Mouse (Mus musculus): Measurements from ENCODE around the gene Lgalsl. TPM values are rescaled to one million over a fixed set of nuclear protein-coding genes. Genes with fewer than 3 reads are reported as not detected.
A peak's percentile ranks its signal among the peaks of the same experiment; 100 is the strongest.

Gene Lgalsl
- polyA plus RNA-seq, 1 experiment from 2014 or later, result 74.0 TPM

DNA sequence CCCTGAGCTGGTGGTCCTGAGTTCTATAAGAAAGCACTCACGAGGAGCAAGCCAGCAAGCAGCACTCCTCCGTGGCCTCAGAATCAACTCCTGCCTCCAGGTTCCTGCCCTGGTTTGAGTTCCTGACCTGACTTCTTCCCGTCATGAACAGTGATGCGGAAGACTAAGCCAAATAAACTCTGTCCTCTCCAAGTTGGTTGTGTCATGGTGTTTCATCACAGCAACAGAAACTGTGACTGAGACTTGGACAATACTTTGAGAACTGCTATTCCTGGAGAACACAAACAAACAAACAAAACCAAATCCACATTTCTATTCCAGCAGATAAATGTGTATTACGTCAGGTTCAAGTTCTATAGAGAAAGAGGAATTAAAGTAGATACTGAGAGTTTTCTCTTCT, 31.2 kb upstream of the Lgalsl start:
- 88% methylated on average over 5 of the region's 5 CpGs for WGBS

DNA sequence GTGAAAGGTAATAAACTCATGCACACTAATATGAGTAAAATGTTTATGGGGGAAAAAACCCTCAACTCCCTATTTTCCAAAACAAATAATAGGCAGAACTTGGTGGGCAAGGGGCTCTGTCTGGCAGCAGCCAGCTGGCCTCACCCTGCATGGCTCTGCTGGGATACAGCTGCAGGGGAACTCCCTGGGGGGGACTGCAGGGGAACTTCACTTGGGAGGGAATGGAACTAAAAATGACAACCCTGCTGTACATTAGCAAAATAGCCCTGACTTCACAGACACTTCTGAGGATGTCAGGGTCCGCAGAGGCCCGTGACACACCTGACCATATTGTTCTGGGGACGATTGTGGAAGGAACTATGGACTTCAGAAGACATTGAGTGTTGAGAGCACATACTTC, 29.5 kb upstream of the Lgalsl start:
- H3K27me3 ChIP-seq (replicated peaks; ENCODE audit: control insufficient read depth, insufficient read depth, low read length), result no peaks in the 10 kb centered on the region

More for the DNA sequence above, 31.2 kb upstream of the Lgalsl start:
- Histone ChIP-seq H3K4me2 (ENCODE audit: low read length) (no peak overlapping the region), H3K27ac (ENCODE audit: low read depth, low read length) (no peak overlapping the region), H3K9ac (ENCODE audit: low read length) (no peak overlapping the region), H3K9me3 (replicated peaks; ENCODE audit: control insufficient read depth, low read length) (no peaks in the 10 kb centered on the region), H3K4me3 (ENCODE audit: low read depth, low read length) (no peak overlapping the region), H3K36me3 (ENCODE audit: control insufficient read depth, insufficient read depth, low read length) (no peaks in the 10 kb centered on the region), H3K4me1 (ENCODE audit: control insufficient read depth, insufficient read depth, low read length) (no peaks in the 10 kb centered on the region), H3K27me3 (replicated peaks; ENCODE audit: control insufficient read depth, insufficient read depth, low read length) (no peaks in the 10 kb centered on the region)
- ATAC-seq (no peak), DNase-seq (ENCODE audit: low spot score) (no peak)

DNA sequence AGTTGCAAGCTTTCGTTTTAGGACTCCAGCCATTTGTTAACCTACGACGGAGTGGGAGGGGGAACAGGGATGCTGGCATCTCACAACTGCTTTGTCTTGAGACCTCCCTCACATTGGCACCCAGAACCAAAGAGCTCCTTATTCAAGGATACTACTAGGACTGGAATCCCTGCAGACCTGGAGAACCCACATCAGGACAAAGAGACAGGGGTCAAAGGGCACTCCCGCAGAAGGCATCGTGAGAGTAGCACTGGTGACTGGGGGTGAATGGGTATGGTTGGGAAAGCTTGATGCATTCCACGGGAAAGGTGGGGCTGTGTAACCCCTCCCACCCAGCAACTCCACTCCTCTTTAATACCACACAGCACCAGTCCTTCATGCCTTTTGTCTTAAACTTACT, 29.0 kb upstream of the Lgalsl start:
- Histone ChIP-seq H3K27ac (ENCODE audit: low read depth, low read length) (peak overlapping the region; percentile 74; the same call in 1 of the 2 replicates), H3K4me3 (ENCODE audit: low read depth, low read length) (no peak overlapping the region), H3K4me1 (ENCODE audit: control insufficient read depth, insufficient read depth, low read length) (0 out of 2 replicates have a peak, but pooled peaks cover 3% of the 10 kb centered on the region), H3K4me2 (ENCODE audit: low read length) (0 out of 2 replicates have a peak overlapping the region, but pooled peaks have one; percentile 2), H3K9me3 (replicated peaks; ENCODE audit: control insufficient read depth, low read length) (no peaks in the 10 kb centered on the region), H3K36me3 (ENCODE audit: control insufficient read depth, insufficient read depth, low read length) (no peaks in the 10 kb centered on the region), H3K27me3 (replicated peaks; ENCODE audit: control insufficient read depth, insufficient read depth, low read length) (no peaks in the 10 kb centered on the region), H3K9ac (ENCODE audit: low read length) (no peak overlapping the region; the same call in 1 of the 2 replicates)
- no peak for DNase-seq (ENCODE audit: low spot score)
- WGBS, result 59% methylated on average over 6 of the region's 6 CpGs
- no peak for ATAC-seq

More for the DNA sequence above, 29.5 kb upstream of the Lgalsl start:
- Histone ChIP-seq H3K4me1 (ENCODE audit: control insufficient read depth, insufficient read depth, low read length) (0 out of 2 replicates have a peak, but pooled peaks cover 3% of the 10 kb centered on the region), H3K9me3 (replicated peaks; ENCODE audit: control insufficient read depth, low read length) (no peaks in the 10 kb centered on the region), H3K36me3 (ENCODE audit: control insufficient read depth, insufficient read depth, low read length) (no peaks in the 10 kb centered on the region), H3K4me3 (ENCODE audit: low read depth, low read length) (no peak overlapping the region), H3K9ac (ENCODE audit: low read length) (no peak overlapping the region), H3K4me2 (ENCODE audit: low read length) (no peak overlapping the region), H3K27ac (ENCODE audit: low read depth, low read length) (no peak overlapping the region)
- no peak for DNase-seq (ENCODE audit: low spot score)
- no peak for ATAC-seq
- WGBS, result 89% methylated on average over 3 of the region's 3 CpGs

DNA sequence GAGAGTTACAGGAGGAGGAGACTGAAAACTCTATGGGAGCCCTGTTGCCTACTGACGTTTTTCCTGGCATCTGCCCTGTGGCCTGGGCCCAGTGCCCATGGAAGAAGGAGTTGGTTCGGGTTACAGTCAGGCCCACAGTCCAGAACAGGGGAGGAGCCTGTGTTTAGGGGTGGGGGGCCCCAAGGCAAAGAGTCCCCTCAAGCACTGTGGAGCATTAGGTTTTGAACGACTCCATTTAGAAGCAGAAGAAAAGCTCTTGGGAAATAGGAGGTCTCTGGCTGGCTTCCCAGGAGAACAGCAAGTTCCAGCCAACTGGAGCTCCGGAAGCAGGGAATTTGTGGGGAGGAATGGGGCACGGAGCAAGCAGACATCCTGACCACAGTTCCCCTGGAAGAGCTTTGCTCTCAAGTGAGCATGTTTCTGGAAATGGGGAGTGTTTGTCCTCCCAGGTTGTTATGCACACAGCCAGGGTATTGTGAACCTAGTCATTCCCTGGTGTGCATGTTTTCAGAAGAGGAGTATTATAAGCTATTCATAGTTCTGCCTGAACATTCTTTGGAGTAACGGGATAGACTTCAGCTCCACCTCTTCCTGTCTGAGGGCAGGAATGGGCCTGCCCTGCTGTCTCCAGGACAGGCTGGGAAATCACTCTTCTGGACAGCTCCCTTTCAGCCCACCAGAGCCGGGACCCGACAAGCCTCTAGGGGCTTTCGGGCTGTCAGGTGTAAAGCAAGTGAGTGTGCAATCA, 28.2 kb upstream of the Lgalsl start:
- Histone ChIP-seq H3K27ac (ENCODE audit: low read depth, low read length) (peak overlapping the region; percentile 74), H3K4me3 (ENCODE audit: low read depth, low read length) (no peak overlapping the region), H3K4me1 (ENCODE audit: control insufficient read depth, insufficient read depth, low read length) (0 out of 2 replicates have a peak, but pooled peaks cover 3% of the 10 kb centered on the region), H3K9ac (ENCODE audit: low read length) (no peak overlapping the region; the same call in 1 of the 2 replicates), H3K4me2 (ENCODE audit: low read length) (0 out of 2 replicates have a peak overlapping the region, but pooled peaks have one; percentile 2), H3K27me3 (replicated peaks; ENCODE audit: control insufficient read depth, insufficient read depth, low read length) (no peaks in the 10 kb centered on the region), H3K36me3 (ENCODE audit: control insufficient read depth, insufficient read depth, low read length) (no peaks in the 10 kb centered on the region), H3K9me3 (replicated peaks; ENCODE audit: control insufficient read depth, low read length) (no peaks in the 10 kb centered on the region)
- ATAC-seq (peak; percentile 94), DNase-seq (ENCODE audit: low spot score) (peak; percentile 92)
- 5% methylated on average over 9 of the region's 9 CpGs for WGBS

DNA sequence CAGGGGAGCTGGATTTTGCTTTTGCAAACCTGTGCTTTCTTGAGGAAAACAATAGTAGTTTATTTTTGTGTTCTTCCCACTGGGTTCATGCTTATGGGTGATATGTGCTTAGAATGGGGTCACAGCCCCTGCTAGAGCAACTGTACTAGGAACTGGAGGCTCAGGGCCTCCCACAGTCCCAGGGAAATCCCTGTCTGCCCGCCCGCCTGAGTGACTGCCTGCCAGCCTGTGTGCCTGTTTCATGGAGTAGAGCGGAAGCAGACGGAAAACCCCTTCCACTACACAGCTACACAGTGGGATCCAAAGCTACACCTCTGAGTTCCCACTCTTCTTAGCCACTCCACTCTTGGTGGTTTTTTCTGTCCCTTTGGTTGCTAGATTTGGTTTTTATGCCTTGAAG, 27.1 kb upstream of the Lgalsl start:
- H3K4me3 ChIP-seq (ENCODE audit: low read depth, low read length), result no peak overlapping the region
- no peak for ATAC-seq
- DNase-seq (ENCODE audit: low spot score), result no peak
- H3K9ac ChIP-seq (ENCODE audit: low read length), result no peak overlapping the region
- no peaks in the 10 kb centered on the region for H3K9me3 ChIP-seq (replicated peaks; ENCODE audit: control insufficient read depth, low read length)
- H3K36me3 ChIP-seq (ENCODE audit: control insufficient read depth, insufficient read depth, low read length), result no peaks in the 10 kb centered on the region
- 0 out of 2 replicates have a peak overlapping the region, but pooled peaks have one; percentile 67 for H3K27ac ChIP-seq (ENCODE audit: low read depth, low read length)
- no peaks in the 10 kb centered on the region for H3K27me3 ChIP-seq (replicated peaks; ENCODE audit: control insufficient read depth, insufficient read depth, low read length)
- WGBS, result 87% methylated on average over 4 of the region's 4 CpGs
- H3K4me2 ChIP-seq (ENCODE audit: low read length), result no peak overlapping the region
- 0 out of 2 replicates have a peak, but pooled peaks cover 3% of the 10 kb centered on the region for H3K4me1 ChIP-seq (ENCODE audit: control insufficient read depth, insufficient read depth, low read length)

DNA sequence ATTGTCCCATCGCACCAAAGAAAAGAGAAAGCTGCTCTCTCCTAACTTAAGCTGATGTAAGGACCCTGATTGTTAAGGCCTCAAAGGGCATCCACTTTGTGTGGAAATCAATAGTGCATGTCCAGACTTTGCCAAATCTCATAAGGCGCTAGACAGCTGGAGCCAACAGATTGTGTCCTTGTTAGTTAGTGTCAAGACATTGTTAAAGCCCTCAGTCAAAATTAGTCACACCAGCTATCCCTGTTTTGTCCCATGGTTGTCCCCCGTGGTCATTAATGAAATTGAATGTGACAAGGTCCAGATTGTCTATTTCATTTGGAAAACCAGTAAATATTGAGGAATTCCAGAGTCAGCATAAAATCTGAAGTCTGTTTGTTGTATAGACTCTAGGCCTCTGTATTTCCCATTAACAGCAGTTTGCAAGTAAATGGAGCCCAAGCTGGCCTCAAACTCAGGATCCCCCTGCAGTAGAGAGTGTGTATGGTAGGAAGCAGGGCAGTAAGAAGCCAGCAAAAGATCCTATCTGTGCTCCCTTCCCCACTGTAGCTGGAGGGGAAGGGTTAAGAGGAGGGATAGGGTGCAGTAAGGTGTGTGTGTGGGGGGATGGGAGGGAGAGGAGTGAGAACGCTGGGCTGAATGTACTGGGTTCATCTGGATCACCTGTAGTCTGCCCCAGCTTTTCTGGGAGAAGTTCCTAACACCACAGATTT, 23.3 kb upstream of the Lgalsl start:
- Histone ChIP-seq H3K27ac (ENCODE audit: low read depth, low read length) (no peak overlapping the region), H3K36me3 (ENCODE audit: control insufficient read depth, insufficient read depth, low read length) (no peaks in the 10 kb centered on the region), H3K27me3 (replicated peaks; ENCODE audit: control insufficient read depth, insufficient read depth, low read length) (no peaks in the 10 kb centered on the region), H3K9me3 (replicated peaks; ENCODE audit: control insufficient read depth, low read length) (no peaks in the 10 kb centered on the region), H3K4me3 (ENCODE audit: low read depth, low read length) (no peak overlapping the region), H3K9ac (ENCODE audit: low read length) (no peak overlapping the region), H3K4me2 (ENCODE audit: low read length) (no peak overlapping the region), H3K4me1 (ENCODE audit: control insufficient read depth, insufficient read depth, low read length) (0 out of 2 replicates have a peak, but pooled peaks cover 3% of the 10 kb centered on the region)
- ATAC-seq (no peak), DNase-seq (ENCODE audit: low spot score) (peak; percentile 45)
- WGBS, result 36% methylated on average over 4 of the region's 4 CpGs

DNA sequence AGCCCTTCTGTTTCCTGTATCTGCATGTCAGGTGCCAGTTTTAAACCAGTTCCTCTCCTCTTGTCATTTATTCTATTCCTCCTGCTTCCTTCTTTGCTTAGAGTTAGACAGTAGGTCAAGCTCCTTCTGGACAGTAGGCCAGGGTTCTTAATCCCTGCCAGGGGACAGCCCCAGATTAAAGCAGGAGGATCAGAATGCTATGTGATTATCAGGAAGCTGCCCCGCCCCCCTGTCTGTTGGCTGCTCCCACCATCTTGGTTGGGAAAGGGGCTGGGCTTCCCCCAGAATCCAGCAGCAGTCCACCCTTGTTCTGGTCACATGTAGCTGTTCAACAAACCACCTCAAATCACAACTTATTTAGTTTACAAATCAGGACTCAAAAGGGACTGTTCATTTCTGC, 19.3 kb upstream of the Lgalsl start:
- WGBS, result 76% methylated on average over 1 of the region's 1 CpGs
- no peaks in the 10 kb centered on the region for H3K4me1 ChIP-seq (ENCODE audit: control insufficient read depth, insufficient read depth, low read length)
- H3K36me3 ChIP-seq (ENCODE audit: control insufficient read depth, insufficient read depth, low read length), result no peaks in the 10 kb centered on the region
- no peaks in the 10 kb centered on the region for H3K9me3 ChIP-seq (replicated peaks; ENCODE audit: control insufficient read depth, low read length)
- H3K27ac ChIP-seq (ENCODE audit: low read depth, low read length), result no peak overlapping the region
- no peak for DNase-seq (ENCODE audit: low spot score)
- no peak for ATAC-seq
- H3K27me3 ChIP-seq (replicated peaks; ENCODE audit: control insufficient read depth, insufficient read depth, low read length), result no peaks in the 10 kb centered on the region
- no peak overlapping the region for H3K4me2 ChIP-seq (ENCODE audit: low read length)
- H3K4me3 ChIP-seq (ENCODE audit: low read depth, low read length), result no peak overlapping the region
- no peak overlapping the region for H3K9ac ChIP-seq (ENCODE audit: low read length)

DNA sequence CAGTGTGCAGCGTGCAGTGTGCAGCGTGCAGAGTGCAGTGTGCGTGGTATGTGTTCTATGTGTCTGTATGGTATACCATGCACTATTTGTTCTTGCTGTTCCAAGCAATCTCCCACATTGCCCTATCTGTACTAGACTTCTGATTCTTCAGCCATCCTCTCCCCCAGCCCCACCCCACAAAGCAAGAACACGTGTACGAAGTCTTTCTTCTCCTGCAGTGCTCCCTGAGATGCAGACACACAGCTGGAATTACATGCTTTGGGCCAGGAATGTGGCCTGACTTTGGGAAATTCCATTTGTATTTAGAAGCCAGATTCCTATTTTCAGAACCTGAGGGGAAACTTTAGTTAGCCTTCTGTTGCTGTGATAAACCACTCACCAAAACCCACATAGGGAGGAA, 18.5 kb upstream of the Lgalsl start:
- no peak for DNase-seq (ENCODE audit: low spot score)
- no peaks in the 10 kb centered on the region for H3K36me3 ChIP-seq (ENCODE audit: control insufficient read depth, insufficient read depth, low read length)
- H3K27ac ChIP-seq (ENCODE audit: low read depth, low read length), result no peak overlapping the region
- WGBS, result 80% methylated on average over 5 of the region's 5 CpGs
- no peak overlapping the region for H3K4me2 ChIP-seq (ENCODE audit: low read length)
- no peak overlapping the region for H3K4me3 ChIP-seq (ENCODE audit: low read depth, low read length)
- no peaks in the 10 kb centered on the region for H3K9me3 ChIP-seq (replicated peaks; ENCODE audit: control insufficient read depth, low read length)
- no peak overlapping the region for H3K9ac ChIP-seq (ENCODE audit: low read length)
- no peaks in the 10 kb centered on the region for H3K4me1 ChIP-seq (ENCODE audit: control insufficient read depth, insufficient read depth, low read length)
- no peak for ATAC-seq
- H3K27me3 ChIP-seq (replicated peaks; ENCODE audit: control insufficient read depth, insufficient read depth, low read length), result no peaks in the 10 kb centered on the region

DNA sequence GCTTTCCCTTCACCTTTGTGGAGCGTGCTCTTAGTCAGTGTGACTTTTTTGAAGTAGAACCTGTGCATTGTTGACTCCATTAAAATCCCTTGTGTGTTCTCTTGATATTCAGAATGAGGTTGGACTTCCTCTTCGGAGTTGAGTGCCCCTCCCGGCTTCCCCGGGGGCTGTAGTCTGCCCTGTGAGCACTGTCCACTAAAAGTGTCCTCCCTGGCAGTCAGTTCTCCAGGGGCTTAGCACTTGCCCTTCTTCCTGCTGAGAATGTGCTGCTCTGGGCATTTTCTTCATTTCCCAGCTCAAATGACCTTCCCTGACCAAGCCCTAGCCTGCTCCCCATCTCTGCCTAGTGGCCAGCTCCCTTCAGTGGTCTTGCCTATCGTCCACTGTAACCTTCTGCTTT, 6.5 kb upstream of the Lgalsl start:
- no peaks in the 10 kb centered on the region for H3K9me3 ChIP-seq (replicated peaks; ENCODE audit: control insufficient read depth, low read length)
- no peaks in the 10 kb centered on the region for H3K4me1 ChIP-seq (ENCODE audit: control insufficient read depth, insufficient read depth, low read length)
- no peaks in the 10 kb centered on the region for H3K27me3 ChIP-seq (replicated peaks; ENCODE audit: control insufficient read depth, insufficient read depth, low read length)
- no peak overlapping the region for H3K9ac ChIP-seq (ENCODE audit: low read length)
- H3K4me2 ChIP-seq (ENCODE audit: low read length), result no peak overlapping the region
- H3K4me3 ChIP-seq (ENCODE audit: low read depth, low read length), result no peak overlapping the region
- ATAC-seq, result no peak
- WGBS, result 89% methylated on average over 5 of the region's 5 CpGs
- no peak for DNase-seq (ENCODE audit: low spot score)
- no peak overlapping the region for H3K27ac ChIP-seq (ENCODE audit: low read depth, low read length)
- no peaks in the 10 kb centered on the region for H3K36me3 ChIP-seq (ENCODE audit: control insufficient read depth, insufficient read depth, low read length)

Data from forebrain, embryonic 14.5 days (tissue).